Comparison of ENCODE assay signal across 8 mouse cellular contexts in the genomic region with DNA sequence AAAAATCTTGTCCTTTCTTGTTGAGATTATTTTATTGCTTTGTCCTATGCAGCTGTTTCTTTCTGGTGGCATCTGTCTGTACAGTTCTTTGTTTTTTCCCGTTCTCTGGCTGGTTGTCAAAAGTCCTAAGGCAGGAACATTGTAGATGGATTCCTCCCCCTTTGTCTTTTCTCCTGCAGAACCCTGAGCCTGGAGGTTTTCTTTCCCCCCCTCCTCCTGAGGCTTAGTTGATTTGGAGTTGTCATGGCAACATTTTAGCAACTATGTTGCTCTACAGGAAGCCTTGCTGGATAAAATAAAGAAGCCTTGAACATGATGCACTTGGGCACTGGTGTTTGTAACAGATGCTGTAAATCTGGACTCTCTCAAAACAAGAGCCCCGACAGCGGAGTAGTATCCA. TPM values are rescaled to one million over a fixed set of nuclear protein-coding genes. Genes with fewer than 3 reads are reported as not detected.
DNase-seq lines count a peak whose midpoint lies in the region; ATAC-seq and TF ChIP-seq lines count a peak whose summit lies in the region.

No protein-coding gene starts in this region.

- H3K36me3 ChIP-seq in spleen, adult 2 months (ENCODE audit: control insufficient read depth, insufficient read depth, low read length), result peaks cover 35% of the 10 kb centered on the region
- peaks cover 33% of the 10 kb centered on the region for H3K36me3 ChIP-seq in limb, embryonic 12.5 days
- H3K36me3 ChIP-seq in neural tube, embryonic 14.5 days (ENCODE audit: control insufficient read depth, insufficient read depth, low read length), result peaks cover 15% of the 10 kb centered on the region

- TF ChIP-seq CTCF in spleen, adult 2 months (IDR thresholded peaks at IDR 0.05; ENCODE audit: extremely low read depth, insufficient read depth, insufficient read length, insufficient replicate concordance), result no peak

- peak overlapping the region; percentile 100 for H3K4me3 ChIP-seq in spleen, adult 2 months (ENCODE audit: extremely low read depth, insufficient read depth, insufficient read length)
- peak overlapping the region; percentile 97 for H3K4me3 ChIP-seq in limb, embryonic 12.5 days (replicated peaks)
- H3K4me3 ChIP-seq in neural tube, embryonic 14.5 days (ENCODE audit: low read depth, low read length), result peak overlapping the region; percentile 71

- peaks cover 12% of the 10 kb centered on the region; the same call in 1 of the 2 replicates for H3K4me1 ChIP-seq in spleen, adult 2 months (ENCODE audit: control insufficient read depth, insufficient read depth, insufficient read length)
- peaks cover 18% of the 10 kb centered on the region for H3K4me1 ChIP-seq in limb, embryonic 12.5 days (replicated peaks)
- H3K4me1 ChIP-seq in neural tube, embryonic 14.5 days (ENCODE audit: control insufficient read depth, insufficient read depth, low read length), result peaks cover 16% of the 10 kb centered on the region

- peak overlapping the region; percentile 94 for H3K9ac ChIP-seq in limb, embryonic 12.5 days (replicated peaks)
- peak overlapping the region; percentile 99 for H3K9ac ChIP-seq in neural tube, embryonic 14.5 days (replicated peaks; ENCODE audit: low read depth, low read length)

- no peaks in the 10 kb centered on the region for H3K9me3 ChIP-seq in limb, embryonic 12.5 days
- no peaks in the 10 kb centered on the region for H3K9me3 ChIP-seq in neural tube, embryonic 14.5 days (ENCODE audit: control insufficient read depth, low read length)

- H3K27ac ChIP-seq in spleen, adult 2 months (ENCODE audit: insufficient read depth, low read length), result peak overlapping the region; percentile 77; the same call in 1 of the 2 replicates
- H3K27ac ChIP-seq in limb, embryonic 12.5 days, result peak overlapping the region; percentile 91; the same call in 1 of the 2 replicates
- H3K27ac ChIP-seq in neural tube, embryonic 14.5 days (ENCODE audit: low read depth, low read length), result peak overlapping the region; percentile 76

- whole genome bisulfite sequencing in spleen, adult 2 months, result 49% methylated on average over 3 of the region's 3 CpGs
- WGBS in limb, embryonic 12.5 days, result 58% methylated on average over 3 of the region's 3 CpGs
- WGBS in neural tube, embryonic 14.5 days, result 8% methylated on average over 3 of the region's 3 CpGs

- peak; percentile 24 for DNase-seq in adrenal gland, postnatal 10 days
- DNase-seq in adrenal gland, adult 18-20 months (ENCODE audit: low spot score in 2 of 2), result no peak
- no peak for DNase-seq in spleen, adult 2 months (ENCODE audit: low read depth in 1 of 2, low spot score in 2 of 2)
- DNase-seq in spleen, postnatal 10 days (ENCODE audit: low spot score in 2 of 2), result no peak
- peak; percentile 35 for DNase-seq in heart, adult 8-10 months (ENCODE audit: low spot score)
- DNase-seq in cerebellum, adult 11-12 months, result no peak

- TF ChIP-seq POLR2A in spleen, adult 2 months (IDR thresholded peaks at IDR 0.05; ENCODE audit: low read depth, low read length), result no peak

- ATAC-seq in limb, embryonic 12.5 days (ENCODE audit: insufficient number of reproducible peaks, insufficient read depth, low FRiP score, low TSS enrichment, low read depth), result no peak
- ATAC-seq in neural tube, embryonic 14.5 days (ENCODE audit: low read depth), result peak; percentile 18; the same call in 1 of the 2 replicates

- peak overlapping the region; percentile 65 for H3K4me2 ChIP-seq in limb, embryonic 12.5 days
- peak overlapping the region; percentile 52 for H3K4me2 ChIP-seq in neural tube, embryonic 14.5 days (ENCODE audit: low read depth, low read length)

- H3K27me3 ChIP-seq in spleen, adult 2 months (ENCODE audit: control insufficient read depth, insufficient read depth, low read length), result no peaks in the 10 kb centered on the region
- peaks cover 9% of the 10 kb centered on the region for H3K27me3 ChIP-seq in limb, embryonic 12.5 days
- H3K27me3 ChIP-seq in neural tube, embryonic 14.5 days (ENCODE audit: control insufficient read depth, insufficient read depth, low read length), result no peaks in the 10 kb centered on the region

RNA-seq across cellular contexts. Expression of a gene that starts 1.3 kb away (rescaled TPM):
- 10 to 100 TPM; 53.5 to 67.7 TPM for total RNA-seq in adrenal gland, postnatal 10 days (2021)
- total RNA-seq in adrenal gland, adult 18-20 months (2021), result 10 to 100 TPM; 51.7 to 53.5 TPM
- 130 and 132 TPM in 2 replicates for polyA plus RNA-seq in spleen, adult 2 months (2012; rRNA removed)
- total RNA-seq in heart, adult 8-10 months (2022), result 10 to 100 TPM; 43.0 to 48.4 (median 45.2) TPM
- 113 and 123 TPM in 2 replicates for polyA plus RNA-seq in limb, embryonic 12.5 days (2016; fragmentation: Nextera tagmentation; extraction: Ambion mirVana)
- 164 and 191 TPM in 2 replicates for polyA plus RNA-seq in neural tube, embryonic 14.5 days (2014; fragmentation: Nextera tagmentation; extraction: Ambion mirVana)

RNA-seq across cellular contexts. Expression of a gene that starts 6.2 kb away (rescaled TPM):
- total RNA-seq in adrenal gland, postnatal 10 days (2021), result 10 to 100 TPM; 16.6 to 36.1 TPM
- total RNA-seq in adrenal gland, adult 18-20 months (2021), result 1 to 10 TPM; 3.1 to 4.0 TPM
- 3.1 and 4.1 TPM in 2 replicates for polyA plus RNA-seq in spleen, adult 2 months (2012; rRNA removed)
- 1 to 10 TPM in 3 of 4 experiments, under 1 TPM in 1; 0.75 to 2.0 (median 1.3) TPM for total RNA-seq in heart, adult 8-10 months (2022)
- 7.5 and 7.7 TPM in 2 replicates for polyA plus RNA-seq in limb, embryonic 12.5 days (2016; fragmentation: Nextera tagmentation; extraction: Ambion mirVana)
- polyA plus RNA-seq in neural tube, embryonic 14.5 days (2014; fragmentation: Nextera tagmentation; extraction: Ambion mirVana), result 2.9 and 3.8 TPM in 2 replicates

RNA-seq across cellular contexts. Expression of a gene that starts 23.7 kb away (rescaled TPM):
- 1 to 10 TPM; 5.1 to 6.1 TPM for total RNA-seq in adrenal gland, postnatal 10 days (2021)
- total RNA-seq in adrenal gland, adult 18-20 months (2021), result 1 to 10 TPM; 3.6 to 6.8 TPM
- 79.5 and 88.3 TPM in 2 replicates for polyA plus RNA-seq in spleen, adult 2 months (2012; rRNA removed)
- 1 to 10 TPM; 1.7 to 3.0 (median 2.0) TPM for total RNA-seq in heart, adult 8-10 months (2022)
- 0.75 and 0.91 TPM in 2 replicates for polyA plus RNA-seq in limb, embryonic 12.5 days (2016; fragmentation: Nextera tagmentation; extraction: Ambion mirVana)
- polyA plus RNA-seq in neural tube, embryonic 14.5 days (2014; fragmentation: Nextera tagmentation; extraction: Ambion mirVana), result 0.25 and 0.61 TPM in 2 replicates

RNA-seq across cellular contexts. Expression of a gene that starts 24.9 kb away (rescaled TPM):
- total RNA-seq in adrenal gland, postnatal 10 days (2021), result 10 to 100 TPM; 64.9 to 66.2 TPM
- 10 to 100 TPM; 29.3 to 36.4 TPM for total RNA-seq in adrenal gland, adult 18-20 months (2021)
- 8.8 and 9.6 TPM in 2 replicates for polyA plus RNA-seq in spleen, adult 2 months (2012; rRNA removed)
- 10 to 100 TPM; 34.5 to 36.2 (median 35.6) TPM for total RNA-seq in heart, adult 8-10 months (2022)
- 32.9 and 36.8 TPM in 2 replicates for polyA plus RNA-seq in limb, embryonic 12.5 days (2016; fragmentation: Nextera tagmentation; extraction: Ambion mirVana)
- 8.0 and 13.5 TPM in 2 replicates for polyA plus RNA-seq in neural tube, embryonic 14.5 days (2014; fragmentation: Nextera tagmentation; extraction: Ambion mirVana)

RNA-seq across cellular contexts. Expression of a gene that starts 42.5 kb away (rescaled TPM):
- total RNA-seq in adrenal gland, postnatal 10 days (2021), result under 1 TPM; 0.12 to 0.21 TPM
- total RNA-seq in adrenal gland, adult 18-20 months (2021), result under 1 TPM; 0.20 to 0.45 TPM
- 1.4 and 2.0 TPM in 2 replicates for polyA plus RNA-seq in spleen, adult 2 months (2012; rRNA removed)
- total RNA-seq in heart, adult 8-10 months (2022), result under 1 TPM in 3 of 4 experiments, not detected in 1; 0.11 to 0.38 (median 0.25) TPM
- polyA plus RNA-seq in limb, embryonic 12.5 days (2016; fragmentation: Nextera tagmentation; extraction: Ambion mirVana), result 6.2 and 7.8 TPM in 2 replicates
- 2.2 and 2.8 TPM in 2 replicates for polyA plus RNA-seq in neural tube, embryonic 14.5 days (2014; fragmentation: Nextera tagmentation; extraction: Ambion mirVana)

Comparison
In these comparisons a context has a peak if more than half of its experiments do, and no peak if none do; other contexts are left out.
1. DNase-seq: peak in adrenal gland, postnatal 10 days (single experiment) and heart, adult 8-10 months (single experiment); none in adrenal gland, adult 18-20 months (0 of 2), spleen, adult 2 months (0 of 2), spleen, postnatal 10 days (0 of 2) and cerebellum, adult 11-12 months (single experiment).
2. Peak in every context shown above with its lines, with median percentiles within 50 percentile points of each other: H3K27ac ChIP-seq and H3K4me3 ChIP-seq.